Mouse (Mus musculus) spleen, embryonic (tissue): Measurements from ENCODE around the gene Kcne1.

ENCODE experiments used
- CTCF ChIA-PET: fragments of 350-600 bp; sonication (Branson Sonifier 250); formaldehyde crosslinking; loops from one replicate; lab custom pipeline; 2022; lab: Charles Lee

Gene Kcne1

DNA sequence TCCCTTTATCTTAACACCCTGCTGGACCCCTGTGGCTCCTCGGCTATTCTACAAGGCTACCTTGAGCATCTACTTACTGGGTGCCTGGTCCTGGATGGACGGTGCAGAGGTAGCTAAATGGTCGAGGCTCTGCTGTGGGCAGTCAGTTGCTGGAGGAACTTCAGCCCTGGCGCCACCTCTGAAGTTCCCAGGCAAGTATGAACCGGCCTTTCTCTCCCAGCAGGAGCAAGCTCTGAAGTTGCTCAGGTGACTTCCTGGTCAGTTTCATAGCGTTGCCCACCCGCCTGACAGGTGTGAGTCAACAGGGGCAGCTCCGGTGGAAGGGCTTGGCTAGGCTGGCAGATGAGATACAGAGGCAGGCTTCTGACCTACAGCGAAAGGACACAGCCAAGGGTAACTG, at the start of gene Kcne1:
TSS of gene Kcne1 (minus strand) at position 240 of the 400 bp plus-strand sequence.
- CTCF ChIA-PET = no interaction called here

DNA sequence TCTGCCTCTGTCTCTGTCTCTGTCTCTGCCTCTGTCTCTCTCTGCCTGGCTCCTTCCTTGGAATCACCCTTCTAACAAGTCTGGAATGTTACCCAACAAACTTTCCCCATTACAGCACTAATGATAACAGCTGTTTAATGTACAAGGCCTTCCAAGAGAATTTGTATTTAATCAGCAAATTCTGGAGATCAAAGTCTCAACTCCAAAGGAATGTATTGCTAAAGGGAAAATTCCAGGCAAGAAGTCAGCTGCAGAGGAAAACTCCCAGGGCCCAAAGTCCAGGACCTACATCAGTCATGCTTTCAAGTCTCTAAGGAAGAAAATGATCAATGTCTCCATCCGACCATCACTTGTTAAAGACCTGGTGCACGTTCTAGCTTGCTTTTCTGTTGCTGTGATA, 48.6 kb upstream of the Kcne1 start:
- CTCF ChIA-PET = no interaction called here

DNA sequence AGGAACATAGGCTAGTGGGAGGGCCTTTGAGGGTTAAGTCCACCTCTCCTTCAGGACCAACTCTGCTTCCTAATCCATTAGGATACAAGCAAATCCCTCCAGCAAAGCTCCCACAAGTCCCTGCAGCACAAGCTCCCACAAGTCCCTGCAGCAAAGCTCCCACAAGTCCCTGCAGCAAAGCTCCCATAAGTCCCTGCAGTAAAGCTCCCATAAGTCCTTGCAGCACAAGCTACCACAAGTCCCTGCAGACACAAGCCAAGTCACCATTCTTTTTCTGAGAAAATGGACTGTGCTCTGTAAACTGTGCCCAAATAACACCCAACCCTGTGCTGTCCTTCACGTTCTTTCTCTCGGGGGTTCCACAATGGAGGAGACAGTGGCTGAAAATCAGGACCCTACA, 44.9 kb upstream of the Kcne1 start:
- CTCF ChIA-PET = no interaction called here

- CTCF ChIA-PET = interaction anchor here (0.6 kb wide), 1 partner anchor 447 kb away, joined by 6 read pairs; no protein-coding TSS in a partner anchor
These were observed 43.8 kb upstream of the Kcne1 start for GRCm38 (mm10) chr16:92403069-92403468.

- CTCF ChIA-PET = interaction anchor here (0.6 to 1.0 kb wide), 2 partner anchors 52 to 448 kb away, joined by 3 to 6 read pairs; no protein-coding TSS in a partner anchor
These were observed 42.9 kb upstream of the Kcne1 start for GRCm38 (mm10) chr16:92402216-92402615.

DNA sequence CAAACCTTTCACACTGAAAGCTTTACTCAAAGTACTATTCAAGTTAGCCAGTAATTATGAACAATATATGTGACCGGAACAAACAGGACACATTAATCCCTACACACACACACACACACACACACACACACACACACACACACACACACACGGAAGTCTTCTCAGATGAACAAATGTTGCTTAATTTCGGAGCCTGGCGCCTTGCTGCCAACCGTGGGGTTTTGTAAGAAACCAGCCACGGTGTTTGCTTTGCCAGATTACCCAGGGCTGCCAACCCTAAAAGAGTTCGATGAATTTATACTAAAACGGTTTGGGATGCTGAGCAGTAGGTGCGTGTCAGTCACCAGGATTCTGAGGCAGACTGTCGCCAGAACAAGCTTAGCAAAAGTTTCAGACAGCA, 41.9 kb upstream of the Kcne1 start:
- CTCF ChIA-PET = interaction anchor here (1.0 kb wide), 1 partner anchor 53 kb away, joined by 3 read pairs; no protein-coding TSS in a partner anchor

GRCm38 (mm10) chr16:92399490-92400458, 40.5 kb upstream of the Kcne1 start:
- CTCF ChIA-PET = no interaction called here

DNA sequence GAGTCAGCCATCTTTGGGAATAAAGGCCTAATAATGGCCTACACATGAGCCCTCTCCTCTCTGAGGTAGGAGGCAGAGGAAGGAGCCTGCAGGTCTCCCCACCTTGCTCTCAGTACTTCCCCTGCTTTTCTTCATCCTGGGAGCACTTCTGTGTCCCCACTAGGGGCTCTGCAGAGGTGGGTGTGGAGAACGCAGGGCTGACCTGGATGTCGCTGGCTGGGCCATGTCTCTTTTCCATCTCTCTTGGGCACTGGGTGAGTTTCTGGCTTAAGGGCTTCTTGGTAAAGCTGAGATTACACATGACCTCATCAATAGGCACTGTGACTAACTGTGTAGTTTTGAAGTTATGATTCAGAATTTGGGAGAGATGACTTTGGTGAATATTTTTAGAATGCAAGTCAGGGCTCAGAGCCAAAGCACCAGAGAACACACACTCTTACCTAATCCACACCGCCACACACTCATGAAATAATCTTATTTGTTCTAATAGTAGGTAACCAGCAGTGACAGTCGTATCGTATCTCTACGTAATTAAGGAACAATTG, 39.4 kb upstream of the Kcne1 start:
- CTCF ChIA-PET = no interaction called here

DNA sequence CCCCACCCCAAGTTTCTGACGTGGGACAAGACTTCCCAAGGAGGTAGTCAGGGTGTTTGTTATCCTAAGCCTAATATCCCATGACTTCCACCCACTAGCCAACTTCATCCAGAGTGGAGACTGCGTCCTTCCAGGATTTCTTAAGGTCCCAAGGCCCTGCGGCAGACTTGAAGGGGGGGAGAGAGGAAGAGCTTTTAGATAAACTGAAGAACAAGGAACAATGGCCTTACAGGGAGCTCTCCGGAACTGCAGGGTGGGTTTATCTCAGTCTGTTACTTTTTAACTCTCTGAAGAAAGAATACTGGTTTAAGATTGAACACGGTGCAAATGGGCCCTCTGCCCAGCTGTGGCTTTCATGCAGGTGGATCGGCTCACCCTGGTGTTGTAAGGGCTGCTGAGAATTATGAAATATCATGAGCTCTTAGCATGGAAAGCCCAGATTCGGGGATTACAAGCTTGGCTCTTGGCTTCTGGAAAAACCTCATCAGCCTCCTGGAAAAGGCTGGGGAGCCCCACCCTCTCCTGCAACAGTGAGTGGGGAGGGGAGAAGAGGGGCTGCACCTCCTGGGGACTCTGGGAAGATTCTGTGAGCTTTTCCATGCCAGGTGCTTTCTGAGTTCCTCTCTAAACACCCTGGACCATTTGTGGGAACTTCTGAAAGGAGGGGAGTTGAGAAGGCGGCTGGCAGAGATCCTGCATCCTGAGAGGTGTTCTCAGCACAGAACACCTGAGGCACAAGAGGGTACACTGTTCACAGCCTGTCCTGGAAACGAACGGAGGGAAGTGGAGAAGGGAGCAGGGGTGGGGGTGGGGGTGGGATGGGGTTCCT, 38.7 kb upstream of the Kcne1 start:
- CTCF ChIA-PET = no interaction called here

DNA sequence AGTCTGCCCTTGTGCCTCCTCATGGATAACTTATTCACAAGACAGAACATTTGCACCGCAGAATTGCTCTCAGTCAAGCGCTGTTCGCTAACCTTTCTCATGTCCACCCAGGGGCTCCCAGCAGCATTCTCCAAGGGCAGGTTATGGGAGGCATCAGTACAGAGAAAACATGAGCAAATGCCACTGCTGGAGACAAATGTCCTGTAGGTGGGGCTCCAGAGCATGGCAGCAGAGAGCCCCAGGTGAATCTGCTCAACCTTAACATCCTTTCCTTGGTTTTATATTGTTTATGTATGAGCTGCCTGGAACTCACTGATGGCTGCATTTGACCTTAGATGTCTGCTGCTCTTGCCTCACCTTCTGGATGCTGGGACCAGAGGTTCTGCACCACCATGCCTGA, 34.5 kb upstream of the Kcne1 start:
- CTCF ChIA-PET = no interaction called here

- CTCF ChIA-PET = no interaction called here
These were observed 28.4 kb upstream of the Kcne1 start for GRCm38 (mm10) chr16:92387692-92388091.

GRCm38 (mm10) chr16:92385062-92385461, 25.8 kb upstream of the Kcne1 start:
- CTCF ChIA-PET = no interaction called here

DNA sequence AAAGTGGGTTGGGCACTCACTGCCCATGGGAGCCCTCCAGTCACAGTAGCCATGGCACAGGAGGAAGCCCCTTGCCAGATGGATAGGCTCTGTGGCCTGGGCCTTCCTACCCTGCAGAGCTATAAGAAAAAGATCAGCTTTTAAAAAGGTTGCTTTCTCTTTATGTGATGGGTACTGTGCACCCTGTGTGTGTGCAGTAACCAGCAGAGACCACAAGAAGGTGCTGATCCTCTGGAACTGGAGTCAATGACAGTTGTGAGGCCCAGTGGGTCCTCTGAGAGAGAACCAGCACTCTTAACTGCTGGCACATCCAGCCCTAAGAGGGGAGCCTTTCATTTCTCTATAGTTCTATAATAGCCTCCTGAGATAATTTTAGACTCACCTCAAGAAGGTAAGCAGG, 24.1 kb upstream of the Kcne1 start:
- CTCF ChIA-PET = interaction anchor here (0.6 kb wide), 1 partner anchor 983 kb away, joined by 4 read pairs; no protein-coding TSS in a partner anchor

- CTCF ChIA-PET = no interaction called here
These were observed 23.2 kb upstream of the Kcne1 start for GRCm38 (mm10) chr16:92382508-92382907.

DNA sequence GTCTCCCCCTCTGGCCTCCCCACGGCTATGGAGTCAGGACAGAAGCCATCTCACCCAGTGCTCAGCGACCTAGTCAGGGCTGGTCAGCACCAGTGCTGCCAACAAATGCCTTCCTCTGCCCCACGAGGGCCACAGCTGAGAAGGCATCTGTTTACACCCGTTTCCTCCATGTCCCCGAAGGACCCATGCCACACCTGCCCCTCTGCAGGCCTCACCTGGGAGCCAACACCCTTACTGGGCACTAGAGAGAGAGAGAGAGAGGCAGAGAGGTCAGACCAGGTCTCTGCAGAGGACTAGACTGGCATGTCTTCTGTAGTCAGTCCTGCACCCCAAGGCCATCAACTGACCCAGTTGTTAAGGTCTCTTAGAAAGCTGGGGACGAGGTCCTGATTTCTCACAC, 21.8 kb upstream of the Kcne1 start:
- CTCF ChIA-PET = no interaction called here

DNA sequence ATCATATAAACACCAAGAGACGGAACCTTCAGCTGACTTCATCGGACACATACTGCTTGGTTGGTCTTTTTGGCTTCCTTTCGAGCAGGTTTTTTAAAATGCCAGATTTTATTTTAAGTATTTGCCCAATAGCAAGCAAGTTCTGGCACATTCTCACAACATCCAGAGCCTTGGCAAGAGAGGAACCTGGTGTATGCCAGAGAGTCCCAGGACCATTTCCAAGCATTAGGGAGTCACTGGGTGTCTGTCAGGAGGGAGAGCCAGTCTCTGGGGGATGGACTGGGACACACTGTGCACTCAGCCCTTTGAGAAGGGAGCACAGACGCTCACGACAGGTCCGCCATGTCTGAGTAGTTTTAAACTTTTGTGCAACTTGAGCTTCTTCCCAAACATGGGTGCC, 17.7 kb upstream of the Kcne1 start:
- CTCF ChIA-PET = no interaction called here

- CTCF ChIA-PET = interaction anchor here (1.0 kb wide), 1 partner anchor 31 kb away, joined by 3 read pairs; no protein-coding TSS in a partner anchor
These were observed 12.4 kb upstream of the Kcne1 start for GRCm38 (mm10) chr16:92371623-92372022.

DNA sequence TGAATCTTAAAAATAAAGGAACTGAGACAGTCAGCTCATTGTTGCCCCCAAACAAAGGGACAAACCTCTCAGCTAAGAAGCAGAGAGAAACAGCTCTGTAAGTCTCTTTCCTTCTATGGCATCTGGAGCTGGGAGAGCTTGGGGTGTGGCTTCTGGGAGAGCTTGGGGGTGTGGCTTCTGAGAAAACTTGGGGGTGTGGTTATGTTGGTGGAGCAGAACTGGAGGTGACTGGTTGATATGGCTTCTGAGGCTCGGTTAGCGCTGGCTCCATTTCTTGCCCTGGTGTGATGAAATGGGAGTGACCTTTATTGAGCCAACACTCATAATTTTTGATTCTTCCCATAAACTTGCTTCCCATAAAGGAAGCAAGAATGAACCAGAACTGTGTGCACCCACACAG, 10.0 kb upstream of the Kcne1 start:
- CTCF ChIA-PET = interaction anchor here (0.8 kb wide), 1 partner anchor 11 kb away, joined by 12 read pairs; no protein-coding TSS in a partner anchor

DNA sequence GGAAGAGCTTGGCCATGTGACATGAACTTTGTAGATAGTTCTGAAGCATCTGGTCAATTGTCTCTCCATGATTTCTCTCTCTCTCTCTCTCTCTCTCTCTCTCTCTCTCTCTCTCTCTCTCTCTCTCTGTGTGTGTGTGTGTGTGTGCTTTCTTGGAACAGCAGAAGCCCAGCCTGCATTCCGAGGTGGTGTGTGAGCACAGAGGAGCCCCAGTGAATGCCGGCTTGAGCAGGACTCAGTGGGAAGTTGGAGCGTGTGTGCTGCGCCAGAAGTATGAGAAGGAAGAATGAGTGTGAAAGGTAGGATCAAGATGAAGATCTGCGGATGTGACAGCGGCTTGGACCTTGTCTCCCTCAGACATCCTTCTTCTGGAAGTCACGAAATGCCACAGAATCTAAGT, 6.2 kb upstream of the Kcne1 start:
- CTCF ChIA-PET = no interaction called here

DNA sequence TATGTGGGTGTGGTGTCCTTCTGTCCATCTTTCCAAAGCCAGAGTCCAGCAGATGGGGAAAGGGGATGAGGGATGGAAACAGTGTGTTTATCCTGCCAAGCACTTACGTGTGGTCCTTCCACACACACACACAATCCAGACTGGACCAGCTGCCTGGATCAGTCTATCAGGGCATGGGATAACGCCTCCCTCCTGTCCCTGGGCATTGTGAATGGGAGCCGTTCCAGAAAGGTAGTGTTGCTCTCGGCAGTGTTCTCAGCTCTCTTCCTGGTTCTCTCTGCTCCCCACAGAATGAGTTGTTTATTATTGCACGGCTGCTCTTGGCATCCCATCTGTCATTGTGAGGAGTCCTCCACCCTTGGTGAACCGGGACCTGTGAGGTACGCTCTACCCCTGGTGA, 1.4 kb upstream of the Kcne1 start:
- CTCF ChIA-PET = no interaction called here

DNA sequence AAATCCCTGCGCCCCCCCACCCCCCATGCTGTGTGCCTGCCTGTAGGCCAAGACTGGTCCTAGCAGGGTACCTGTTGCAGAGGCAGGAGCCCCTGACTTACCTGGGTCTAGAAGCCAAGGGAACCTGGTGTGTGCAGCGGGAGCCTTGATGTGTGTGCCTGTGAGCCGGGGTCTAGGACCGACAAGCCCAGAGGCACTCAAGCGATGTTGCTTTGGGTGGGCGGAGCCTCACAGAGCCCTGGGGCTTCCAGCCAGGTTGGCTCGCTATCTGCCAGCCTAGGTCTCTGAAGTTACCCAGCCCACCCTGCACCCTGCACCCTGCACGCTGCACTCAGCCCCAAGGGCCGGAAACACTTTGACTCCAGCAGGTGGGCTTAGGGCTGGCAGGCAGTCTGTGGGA, 534 bp downstream of the Kcne1 start:
- CTCF ChIA-PET = no interaction called here

DNA sequence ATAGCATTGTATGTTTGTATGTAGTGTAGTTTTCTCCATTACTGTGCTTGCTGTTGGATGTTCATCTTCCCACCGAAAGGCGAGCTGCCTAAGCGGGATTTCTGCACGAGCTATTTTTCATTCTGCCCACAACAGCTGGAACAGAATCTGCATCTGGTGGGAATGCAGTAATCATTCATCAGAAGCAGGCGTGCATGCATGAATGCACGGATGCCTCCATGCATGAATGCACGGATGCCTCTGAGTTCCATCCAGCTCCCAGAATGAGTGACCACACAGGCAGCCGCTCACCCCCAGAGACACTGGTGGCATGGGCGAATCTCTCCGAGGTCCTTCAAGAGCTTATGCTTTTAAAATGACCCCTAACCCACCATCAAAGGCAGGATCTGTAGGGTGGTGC, 1.7 kb downstream of the Kcne1 start:
- CTCF ChIA-PET = no interaction called here
